Mouse (Mus musculus) hindbrain, embryonic 14.5 days (tissue): ENCODE results near the gene Rnf208. TPM values are rescaled to one million over a fixed set of nuclear protein-coding genes. Genes with fewer than 3 reads are reported as not detected.
A peak's percentile ranks its signal among the peaks of the same experiment; 100 is the strongest.

Source experiments
- ATAC-seq: fragments of 200-750 bp; cut with Nextera tagmentation; 2 replicates; pipeline ENCODE4 v1.8.0; 2017; ENCODE audit warnings: moderate number of reproducible peaks, mild to moderate bottlenecking, moderate TSS enrichment, moderate library complexity; ENCODE audit not compliant: low FRiP score
- DNase-seq: peaks from one replicate; pipeline ENCODE4 v3.0.0-alpha.2; 2015; ENCODE audit warnings: low spot score
- H3K27ac ChIP-seq: fragments of 300-500 bp; sonication (generic); 2 replicates; pipeline ENCODE4 v1.5.1; 2014; ENCODE audit warnings: mild to moderate bottlenecking, moderate library complexity
- H3K27me3 ChIP-seq: fragments of 300-500 bp; sonication (generic); 2 replicates; pipeline ENCODE4 v1.6.1; 2014; ENCODE audit warnings: mild to moderate bottlenecking, low read length, mixed read lengths; ENCODE audit not compliant: control insufficient read depth, insufficient read depth
- H3K36me3 ChIP-seq: fragments of 300-500 bp; sonication (generic); replicated peaks from 2 replicates; pipeline ENCODE4 v1.6.1; 2014; ENCODE audit not compliant: control insufficient read depth, insufficient read depth
- H3K4me1 ChIP-seq: fragments of 300-500 bp; sonication (generic); replicated peaks from 2 replicates; pipeline ENCODE4 v1.6.1; 2014; ENCODE audit warnings: antibody characterized with exemption, low read length, mixed read lengths; ENCODE audit not compliant: control insufficient read depth, insufficient read depth
- H3K4me2 ChIP-seq: fragments of 300-500 bp; sonication (generic); replicated peaks from 2 replicates; pipeline ENCODE4 v1.6.1; 2014; ENCODE audit warnings: mild to moderate bottlenecking, moderate library complexity
- H3K4me3 ChIP-seq: fragments of 300-500 bp; sonication (generic); replicated peaks from 2 replicates; pipeline ENCODE4 v1.5.1; 2014; ENCODE audit warnings: mild to moderate bottlenecking, low read length
- H3K9ac ChIP-seq: fragments of 300-500 bp; sonication (generic); 2 replicates; pipeline ENCODE4 v1.6.1; 2014
- H3K9me3 ChIP-seq: fragments of 300-500 bp; sonication (generic); 2 replicates; pipeline ENCODE4 v1.6.1; 2016; ENCODE audit warnings: low read length; ENCODE audit not compliant: control insufficient read depth
- WGBS: fragments of 180-500 bp; shearing (Covaris S2); extraction: QIAGEN DNeasy Blood & Tissue Kit; methylation state at CpG from one replicate; pipeline ENCODE4 v1.1.7; 2014; 5-methylcytosine and 5-hydroxymethylcytosine counted together
- polyA plus RNA-seq: library from polyadenylated mRNA; unstranded; fragments of >200 nt; fragmentation: Nextera tagmentation; extraction: Ambion mirVana; gene quantifications from 2 replicates; pipeline ENCODE4 v1.2.1, GENCODE M21; 2014

The Rnf208 gene
- polyA plus RNA-seq, 1 experiment from 2014 or later, result 166 TPM

- DNase-seq (no peak), ATAC-seq (no peak)
- Histone ChIP-seq H3K27ac (no peak overlapping the region), H3K27me3 (0 out of 2 replicates have a peak, but pooled peaks cover 6% of the 10 kb centered on the region), H3K9me3 (no peaks in the 10 kb centered on the region), H3K36me3 (peaks cover 13% of the 10 kb centered on the region), H3K4me1 (peaks cover 45% of the 10 kb centered on the region), H3K9ac (peak overlapping the region; percentile 83), H3K4me3 (peak overlapping the region; percentile 84), H3K4me2 (peak overlapping the region; percentile 100)
- WGBS, result 85% methylated on average over 5 of the region's 5 CpGs
Observed at GRCm38 (mm10) chr2:25264286-25264660, 22.2 kb downstream of the Rnf208 start.

GRCm38 (mm10) chr2:25264851-25265250 is 22.8 kb downstream of the Rnf208 start:
- 58% methylated on average over 3 of the region's 3 CpGs for WGBS
- no peaks in the 10 kb centered on the region for H3K9me3 ChIP-seq
- peaks cover 45% of the 10 kb centered on the region for H3K4me1 ChIP-seq
- ATAC-seq, result no peak
- peaks cover 18% of the 10 kb centered on the region for H3K36me3 ChIP-seq
- peak overlapping the region; percentile 46 for H3K9ac ChIP-seq
- H3K4me3 ChIP-seq, result peak overlapping the region; percentile 84; the same call in 1 of the 2 replicates
- peak overlapping the region; percentile 100 for H3K4me2 ChIP-seq
- no peak for DNase-seq
- no peak overlapping the region for H3K27ac ChIP-seq
- H3K27me3 ChIP-seq, result 0 out of 2 replicates have a peak, but pooled peaks cover 6% of the 10 kb centered on the region

GRCm38 (mm10) chr2:25265897-25266656 is 24.0 kb downstream of the Rnf208 start:
- Histone ChIP-seq H3K4me1 (peaks cover 48% of the 10 kb centered on the region), H3K4me3 (peak overlapping the region; percentile 18), H3K9ac (peak overlapping the region; percentile 44), H3K36me3 (peaks cover 31% of the 10 kb centered on the region), H3K9me3 (no peaks in the 10 kb centered on the region), H3K4me2 (peak overlapping the region; percentile 100), H3K27me3 (0 out of 2 replicates have a peak, but pooled peaks cover 6% of the 10 kb centered on the region), H3K27ac (peak overlapping the region; percentile 65)
- WGBS, result 64% methylated on average over 6 of the region's 6 CpGs
- no peak for DNase-seq
- ATAC-seq, result no peak

GRCm38 (mm10) chr2:25266720-25267119 is 24.7 kb downstream of the Rnf208 start:
- Histone ChIP-seq H3K4me2 (peak overlapping the region; percentile 100), H3K27me3 (0 out of 2 replicates have a peak, but pooled peaks cover 6% of the 10 kb centered on the region), H3K4me1 (peaks cover 54% of the 10 kb centered on the region), H3K27ac (peak overlapping the region; percentile 65), H3K9ac (0 out of 2 replicates have a peak overlapping the region, but pooled peaks have one; percentile 44), H3K4me3 (no peak overlapping the region), H3K9me3 (no peaks in the 10 kb centered on the region), H3K36me3 (peaks cover 31% of the 10 kb centered on the region)
- DNase-seq (no peak), ATAC-seq (no peak)
- 39% methylated on average over 2 of the region's 2 CpGs for WGBS

- Histone ChIP-seq H3K4me2 (peak overlapping the region; percentile 100), H3K9me3 (no peaks in the 10 kb centered on the region), H3K27ac (peak overlapping the region; percentile 65; the same call in 1 of the 2 replicates), H3K36me3 (peaks cover 31% of the 10 kb centered on the region), H3K9ac (peak overlapping the region; percentile 8; the same call in 1 of the 2 replicates), H3K27me3 (0 out of 2 replicates have a peak, but pooled peaks cover 6% of the 10 kb centered on the region), H3K4me1 (peaks cover 54% of the 10 kb centered on the region), H3K4me3 (no peak overlapping the region)
- DNase-seq (no peak), ATAC-seq (no peak)
Observed at GRCm38 (mm10) chr2:25267241-25267640, 25.2 kb downstream of the Rnf208 start.

- DNase-seq (no peak), ATAC-seq (no peak)
- no peak overlapping the region for H3K9ac ChIP-seq
- no peaks in the 10 kb centered on the region for H3K9me3 ChIP-seq
- no peak overlapping the region for H3K4me3 ChIP-seq
- no peak overlapping the region for H3K27ac ChIP-seq
- peak overlapping the region; percentile 100; the same call in 1 of the 2 replicates for H3K4me2 ChIP-seq
- H3K27me3 ChIP-seq, result 0 out of 2 replicates have a peak, but pooled peaks cover 6% of the 10 kb centered on the region
- WGBS, result 73% methylated on average over 4 of the region's 4 CpGs
- H3K4me1 ChIP-seq, result peaks cover 54% of the 10 kb centered on the region
- H3K36me3 ChIP-seq, result peaks cover 31% of the 10 kb centered on the region
Observed at GRCm38 (mm10) chr2:25267746-25268309, 25.8 kb downstream of the Rnf208 start.

- Histone ChIP-seq H3K27ac (peak within 1 kb of the TSS; percentile 86), H3K36me3 (peaks cover 69% of the 10 kb centered on the region), H3K4me2 (peak within 1 kb of the TSS; percentile 99), H3K27me3 (no peaks in the 10 kb centered on the region), H3K4me1 (peaks cover 26% of the 10 kb centered on the region), H3K9ac (peak within 1 kb of the TSS; percentile 95), H3K9me3 (no peaks in the 10 kb centered on the region), H3K4me3 (peak within 1 kb of the TSS; percentile 84)
- WGBS, result 0% methylated on average over 50 of the region's 55 CpGs
- DNase-seq, result peak; percentile 99
- ATAC-seq, result peak; percentile 95
Observed at GRCm38 (mm10) chr2:25271827-25272511, 29.9 kb downstream of the Rnf208 start, which contains the start of the genes Ssna1 and Anapc2. Ssna1 (minus strand) TSS chr2:25272438. Anapc2 (plus strand) TSS chr2:25272478.

- H3K9me3 ChIP-seq, result no peaks in the 10 kb centered on the region
- peak overlapping the region; percentile 98 for H3K4me2 ChIP-seq
- under 1% methylated on average over 29 of the region's 29 CpGs for WGBS
- ATAC-seq (peak; percentile 73), DNase-seq (no peak)
- H3K4me1 ChIP-seq, result peaks cover 21% of the 10 kb centered on the region
- peak overlapping the region; percentile 95 for H3K9ac ChIP-seq
- H3K36me3 ChIP-seq, result peaks cover 75% of the 10 kb centered on the region
- H3K27ac ChIP-seq, result peak overlapping the region; percentile 52; the same call in 1 of the 2 replicates
- no peaks in the 10 kb centered on the region for H3K27me3 ChIP-seq
- H3K4me3 ChIP-seq, result peak overlapping the region; percentile 84
Observed at GRCm38 (mm10) chr2:25272515-25272914, 30.5 kb downstream of the Rnf208 start.

GRCm38 (mm10) chr2:25273010-25273409 is 31.0 kb downstream of the Rnf208 start:
- DNase-seq (no peak), ATAC-seq (no peak)
- H3K4me1 ChIP-seq, result peaks cover 19% of the 10 kb centered on the region
- peak overlapping the region; percentile 52; the same call in 1 of the 2 replicates for H3K27ac ChIP-seq
- H3K4me2 ChIP-seq, result peak overlapping the region; percentile 98
- WGBS, result 42% methylated on average over 16 of the region's 16 CpGs
- H3K9ac ChIP-seq, result peak overlapping the region; percentile 95
- peaks cover 76% of the 10 kb centered on the region for H3K36me3 ChIP-seq
- H3K4me3 ChIP-seq, result peak overlapping the region; percentile 84
- no peaks in the 10 kb centered on the region for H3K27me3 ChIP-seq
- H3K9me3 ChIP-seq, result no peaks in the 10 kb centered on the region
